Mouse (Mus musculus): Measurements from ENCODE around the gene Hexim1.

GRCm38 (mm10) chr11:103093862-103094833, 21.9 kb upstream of the Hexim1 start:
- TF ChIP-seq POLR2A (IDR thresholded peaks at IDR 0.05; ENCODE audit: low read depth, low read length) (no peak), CTCF (IDR thresholded peaks at IDR 0.05; ENCODE audit: extremely low read depth, insufficient read depth, insufficient read length, insufficient replicate concordance) (no peak)
